Mouse (Mus musculus): ENCODE results near the gene Dock9.

Gene Dock9

GRCm38 (mm10) chr14:121614461-121615170 lies 183.0 kb downstream of the Dock9 start:
- DNase-seq, result peak; percentile 67 to 69

- peak in 1 of 2 experiments; percentile 1 for DNase-seq
Observed at GRCm38 (mm10) chr14:121613490-121613889, 184.1 kb downstream of the Dock9 start.

DNA sequence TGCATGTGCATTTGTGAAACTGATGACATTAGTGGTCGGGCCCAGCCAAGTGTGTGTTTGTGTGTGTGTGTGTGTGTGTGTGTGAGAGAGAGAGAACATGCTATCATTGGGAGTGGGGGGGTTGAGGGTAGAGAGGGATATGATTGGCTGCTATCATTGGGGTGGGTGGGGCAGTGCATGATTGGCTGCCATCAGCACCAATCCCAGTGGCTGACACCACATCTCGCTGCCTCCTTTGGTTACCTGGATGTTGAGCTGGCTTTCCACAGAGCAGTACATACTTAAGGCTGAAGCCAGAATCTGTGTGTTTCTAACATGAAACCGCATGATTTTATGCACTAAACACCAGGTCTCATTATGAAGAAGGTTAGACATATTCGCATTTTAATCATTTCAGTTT lies 184.7 kb downstream of the Dock9 start:
- peak in 1 of 2 experiments; percentile 7 for DNase-seq

- no peak for DNase-seq
Observed at GRCm38 (mm10) chr14:121611533-121611932, 186.1 kb downstream of the Dock9 start.

GRCm38 (mm10) chr14:121611098-121611497 lies 186.5 kb downstream of the Dock9 start:
- DNase-seq, result no peak

DNA sequence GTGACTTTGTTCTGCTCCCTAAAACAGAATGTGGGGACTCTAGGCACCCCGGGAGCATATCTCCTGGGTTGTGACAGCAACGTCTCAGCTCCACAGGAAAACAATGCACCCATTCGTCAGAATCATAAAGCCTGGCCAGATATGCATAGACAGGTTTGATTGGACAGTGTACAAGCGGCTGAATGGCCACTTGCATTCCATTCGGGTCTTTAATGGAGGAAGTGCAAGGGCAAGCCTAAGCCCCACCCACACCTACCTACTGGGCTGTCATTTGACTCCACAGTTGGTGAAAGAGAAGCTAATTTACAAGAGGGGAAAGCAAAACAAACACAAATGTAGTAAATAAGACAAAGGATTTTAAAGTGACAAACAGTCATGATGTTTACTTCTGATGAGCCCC lies 189.1 kb downstream of the Dock9 start:
- no peak for DNase-seq

GRCm38 (mm10) chr14:121606433-121606832 lies 191.2 kb downstream of the Dock9 start:
- no peak for DNase-seq

GRCm38 (mm10) chr14:121605260-121605659 lies 192.4 kb downstream of the Dock9 start:
- DNase-seq, result peak; percentile 50 to 54

DNA sequence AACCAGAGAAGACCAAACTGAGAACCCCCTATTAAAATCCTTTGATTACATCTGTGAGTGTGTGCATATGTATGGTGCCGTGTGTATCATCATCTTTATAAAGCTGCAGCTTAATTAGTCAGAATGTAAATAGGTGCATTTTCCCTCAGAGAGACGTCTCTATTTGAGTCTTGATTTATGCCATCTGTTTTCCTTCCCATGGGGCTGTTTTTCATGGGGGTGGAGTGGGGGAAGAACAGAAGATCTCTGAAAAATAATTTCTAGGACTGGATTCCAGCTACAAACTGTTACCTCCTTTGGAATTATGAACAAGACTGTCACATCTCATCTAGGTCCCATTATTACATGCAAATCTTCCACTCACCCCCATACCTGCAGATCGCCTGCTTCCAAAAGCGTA lies 193.1 kb downstream of the Dock9 start:
- no peak for DNase-seq

DNA sequence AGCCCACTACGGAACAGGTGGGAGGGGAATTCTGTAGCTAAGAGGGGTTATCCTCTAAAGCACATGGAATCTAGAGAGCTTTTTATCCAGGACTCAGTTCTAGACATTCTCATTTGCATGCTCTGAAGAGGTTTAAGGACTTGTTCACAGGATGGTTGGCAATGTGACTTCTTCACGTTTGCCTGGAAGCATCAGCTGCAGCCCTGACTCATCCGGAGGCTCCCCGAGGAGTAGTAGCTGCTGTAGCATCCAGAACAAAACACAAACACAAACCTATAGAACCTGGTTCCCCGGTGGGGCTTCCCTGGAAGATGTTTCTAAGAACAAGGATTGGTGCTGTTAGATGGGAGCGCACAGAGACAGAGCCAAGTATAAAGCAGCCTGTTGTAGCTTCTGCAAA lies 195.0 kb downstream of the Dock9 start:
- DNase-seq, result no peak

DNA sequence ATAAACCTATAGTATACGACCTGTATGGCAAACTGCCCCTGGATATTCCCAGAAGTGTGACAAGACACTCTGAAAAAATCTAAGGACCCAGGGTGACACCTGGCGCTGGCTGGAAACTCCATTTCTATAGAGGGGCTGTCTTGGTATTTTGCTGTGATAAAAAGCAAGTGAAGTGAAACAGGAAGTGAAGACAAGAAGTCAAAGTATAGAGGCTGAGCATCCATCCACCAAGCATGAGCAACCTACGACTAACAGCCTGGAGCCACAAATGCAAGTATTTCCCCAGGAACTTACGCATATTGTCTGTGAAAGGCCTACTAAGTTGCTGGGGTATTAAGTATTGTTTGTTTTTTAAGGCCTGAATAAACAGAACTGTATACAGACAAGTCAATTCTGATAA lies 197.1 kb downstream of the Dock9 start:
- DNase-seq, result no peak

GRCm38 (mm10) chr14:121597073-121597472 lies 200.6 kb downstream of the Dock9 start:
- DNase-seq, result no peak

DNA sequence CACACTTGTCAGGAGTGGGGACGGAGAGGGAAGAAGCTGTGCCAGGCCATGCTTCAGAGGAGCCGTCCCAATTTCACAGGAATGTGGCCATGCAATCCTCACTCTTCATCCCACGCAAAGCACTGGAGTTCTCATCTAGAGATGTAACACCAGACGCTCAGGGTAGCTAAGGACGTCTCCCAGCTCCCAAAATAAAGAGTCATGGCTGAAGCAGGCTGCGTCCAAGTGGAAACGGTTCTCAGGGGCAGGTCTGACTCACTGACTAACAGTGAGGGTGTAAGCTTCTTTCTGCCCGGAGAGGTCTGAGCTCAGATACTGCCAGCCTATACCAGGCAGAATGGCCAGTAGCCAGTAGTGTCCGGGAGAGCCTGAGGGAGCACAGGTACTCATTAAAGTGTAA lies 201.0 kb downstream of the Dock9 start:
- DNase-seq, result peak; percentile 43 to 56

DNA sequence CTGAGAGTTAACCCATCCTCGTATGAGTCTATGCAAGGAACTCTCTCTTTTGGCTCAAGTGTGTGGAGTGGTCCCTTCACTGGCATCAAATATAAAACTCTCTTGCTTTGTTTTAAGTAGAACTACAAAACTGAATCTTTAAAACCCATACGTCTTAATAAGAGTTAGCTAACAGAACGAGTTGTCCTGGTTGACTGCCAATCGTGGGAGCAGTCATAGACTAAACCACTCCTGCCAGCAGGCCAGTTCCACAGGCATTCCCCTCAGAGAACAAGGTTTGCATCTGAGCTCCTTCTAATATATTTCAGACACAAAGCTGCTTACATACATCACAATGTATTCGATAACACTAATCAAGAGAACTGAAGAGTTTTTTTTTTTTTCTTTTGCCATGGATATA lies 203.0 kb downstream of the Dock9 start:
- no peak for DNase-seq

DNA sequence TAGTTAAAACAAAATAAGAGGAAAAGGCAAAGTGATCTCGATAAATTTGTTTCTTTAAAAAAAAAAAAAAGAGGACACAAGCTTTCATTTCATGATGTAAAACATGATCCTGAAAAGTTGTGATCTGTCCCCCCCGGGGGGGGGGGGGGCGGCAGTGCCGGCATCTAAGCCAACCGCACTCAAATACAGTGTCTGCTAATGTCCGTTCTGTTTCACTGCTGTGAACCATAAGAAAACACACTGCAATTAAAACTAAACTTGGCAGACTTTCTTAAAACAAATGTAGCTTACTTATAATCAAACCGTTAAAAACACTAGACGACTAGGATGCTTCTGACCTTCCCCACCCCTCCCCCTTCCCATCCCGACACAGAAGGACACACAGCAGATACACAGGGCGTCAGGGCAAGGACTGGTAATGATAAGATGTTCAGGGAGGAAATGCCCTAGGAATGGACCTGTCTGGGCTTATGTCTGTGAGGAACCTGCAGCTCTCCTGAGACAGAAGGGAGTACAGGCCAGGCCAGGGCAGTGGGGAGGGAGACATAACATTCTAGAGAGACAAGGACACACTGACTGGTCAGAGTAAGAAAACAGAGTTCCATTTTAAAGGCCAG lies 204.2 kb downstream of the Dock9 start:
- no peak for DNase-seq

GRCm38 (mm10) chr14:121592890-121593289 lies 204.7 kb downstream of the Dock9 start:
- no peak for DNase-seq

DNA sequence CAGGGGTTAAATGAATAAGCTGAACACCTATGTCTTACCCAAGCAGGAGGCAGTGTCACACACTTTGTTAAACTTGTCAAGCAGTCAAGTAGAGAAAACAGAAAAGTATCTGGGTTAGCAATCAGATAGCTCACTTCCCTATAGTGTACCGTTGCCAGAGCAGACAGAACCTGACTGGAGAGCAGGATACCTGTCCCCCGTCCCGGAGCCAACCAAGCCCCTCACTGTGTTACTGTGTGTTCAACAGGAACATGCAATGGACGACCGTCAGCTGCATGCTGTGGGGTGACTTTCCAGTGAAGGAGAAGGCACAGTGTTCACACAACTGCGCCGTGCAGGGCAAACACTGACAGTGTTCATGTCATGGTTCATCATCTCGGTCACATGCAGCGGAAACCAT lies 205.3 kb downstream of the Dock9 start:
- DNase-seq, result no peak

- DNase-seq, result peak; percentile 77 to 79
Observed at GRCm38 (mm10) chr14:121589097-121589725, 208.4 kb downstream of the Dock9 start.

GRCm38 (mm10) chr14:121588451-121588850 lies 209.2 kb downstream of the Dock9 start:
- DNase-seq, result peak in 1 of 2 experiments; percentile 41

GRCm38 (mm10) chr14:121585906-121586765 lies 211.5 kb downstream of the Dock9 start:
- no peak for DNase-seq

DNA sequence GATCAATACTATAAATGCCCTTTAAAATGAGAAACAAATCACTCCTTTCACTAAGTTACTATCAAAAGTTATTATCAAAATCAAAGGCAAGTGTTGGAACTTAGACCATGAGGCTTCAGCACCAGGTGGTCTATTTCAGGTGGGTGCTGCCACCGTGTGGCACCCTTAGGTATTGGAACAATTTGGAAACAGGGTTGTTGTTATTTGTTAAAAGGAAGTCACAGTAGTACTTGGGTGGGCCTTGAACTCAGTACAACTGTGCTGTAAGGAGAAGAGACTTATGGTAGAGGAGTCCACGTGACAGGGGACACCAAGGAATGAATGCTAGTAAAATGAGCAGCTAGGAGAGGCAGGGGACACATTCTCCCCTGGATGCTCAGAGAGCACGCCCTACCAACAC lies 218.6 kb downstream of the Dock9 start:
- peak; percentile 37 to 61 for DNase-seq

DNA sequence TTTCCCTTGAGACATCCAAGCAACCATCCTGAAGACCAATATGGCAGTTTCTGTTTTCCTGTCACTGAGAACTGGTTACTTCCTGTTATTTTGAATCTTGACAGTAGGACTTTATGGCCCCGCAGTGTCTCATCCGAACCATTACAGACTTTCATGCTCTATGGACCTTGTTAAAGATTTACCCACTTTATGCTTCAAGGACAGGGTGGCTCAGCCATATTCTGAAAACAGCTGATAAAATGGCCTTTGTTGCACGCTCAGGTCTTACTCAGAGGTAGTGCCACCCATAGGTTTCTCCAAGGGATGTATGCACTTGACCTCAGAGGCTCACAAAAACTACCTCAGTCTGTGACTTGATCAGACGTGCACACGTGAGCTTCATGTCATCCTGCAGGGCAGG lies 224.2 kb downstream of the Dock9 start:
- DNase-seq, result no peak

- DNase-seq, result no peak
Observed at GRCm38 (mm10) chr14:121566794-121567201, 230.8 kb downstream of the Dock9 start.
